Mouse (Mus musculus) embryo, embryonic 11 days (tissue): ENCODE measurements around the gene Wdr20rt.
"Not testable (repeated sequence)": the region's sequence is repeated elsewhere in the genome, so short reads cannot be mapped to it uniquely, and the experiment has no call there.

Experiments
- DNase-seq: peaks from one replicate; pipeline ENCODE4 v3.0.0-alpha.2; 2015

The Wdr20rt gene

DNA sequence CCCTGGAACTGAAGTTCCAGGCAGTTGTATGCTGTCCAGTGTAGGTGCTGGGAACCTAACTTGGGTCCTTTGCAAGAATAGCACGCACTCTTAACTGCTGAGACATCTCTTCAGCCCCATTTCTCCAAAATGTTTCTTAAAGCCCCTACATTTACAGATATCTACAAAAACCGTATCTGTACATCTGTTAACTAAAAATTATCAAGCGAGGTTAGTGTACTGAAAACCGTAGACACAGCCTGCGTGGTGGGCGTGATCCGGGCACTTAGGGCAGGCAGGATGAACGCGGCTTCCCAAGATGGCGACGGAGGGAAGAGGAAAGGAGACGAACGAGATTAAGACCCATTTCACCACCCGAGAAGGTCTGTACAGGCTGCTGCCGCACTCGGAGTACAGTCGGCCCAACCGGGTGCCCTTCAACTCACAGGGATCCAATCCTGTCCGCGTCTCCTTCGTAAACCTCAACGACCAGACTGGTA lies at the start of gene Wdr20rt:
Gene Wdr20rt, plus strand, starts transcription at position 51 of the 479 bp plus-strand sequence.
- DNase-seq: no peak

DNA sequence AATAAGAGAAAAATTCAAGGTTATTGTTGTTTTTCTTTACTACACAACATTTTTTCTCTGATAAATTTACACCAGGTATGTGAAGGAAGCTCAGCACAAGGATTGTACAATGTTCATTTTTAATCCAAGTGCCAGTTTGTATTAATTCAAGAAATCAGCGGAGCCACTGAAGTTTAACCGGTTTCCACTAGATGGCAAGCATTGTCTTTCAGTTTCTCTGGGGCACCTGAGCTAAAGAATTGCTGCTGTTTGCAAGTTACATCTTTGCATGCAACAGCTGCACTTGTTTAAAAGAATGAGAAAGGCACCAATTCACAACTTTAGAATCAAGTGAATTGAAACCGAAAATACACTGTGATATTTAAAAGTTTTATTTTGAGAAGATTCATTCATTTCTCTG lies 38.0 kb upstream of the Wdr20rt start:
- DNase-seq: peak; percentile 19

- DNase-seq: no peak
These were observed 36.1 kb upstream of the Wdr20rt start for GRCm38 (mm10) chr12:65189213-65189612.

DNA sequence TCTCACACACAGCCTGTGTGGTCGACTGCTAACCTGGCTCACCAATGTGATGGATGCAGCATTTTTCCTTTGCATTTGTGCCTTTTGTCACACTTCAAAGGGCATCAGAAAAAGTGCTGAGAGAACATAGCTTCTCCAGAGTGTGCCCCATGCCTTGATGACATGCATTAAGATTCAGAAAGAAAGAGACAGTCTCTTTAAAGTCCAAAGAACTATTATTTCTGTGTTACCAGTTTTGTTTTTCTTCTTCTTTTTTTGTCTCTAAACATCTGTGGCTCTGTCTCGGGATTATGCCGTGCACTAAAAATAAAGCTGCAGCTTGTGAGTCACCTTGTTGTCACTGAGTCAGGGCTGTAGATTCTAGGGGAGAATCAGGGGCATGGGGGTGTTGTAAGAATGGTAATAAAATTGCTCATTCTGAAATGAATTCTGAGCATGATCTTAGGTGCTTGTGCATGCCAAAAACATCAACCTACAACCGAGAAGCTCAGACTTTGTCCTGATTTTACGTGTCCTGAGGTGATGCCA lies 31.2 kb upstream of the Wdr20rt start:
- no peak for DNase-seq

GRCm38 (mm10) chr12:65201812-65202211 lies 23.5 kb upstream of the Wdr20rt start:
- DNase-seq: no peak

DNA sequence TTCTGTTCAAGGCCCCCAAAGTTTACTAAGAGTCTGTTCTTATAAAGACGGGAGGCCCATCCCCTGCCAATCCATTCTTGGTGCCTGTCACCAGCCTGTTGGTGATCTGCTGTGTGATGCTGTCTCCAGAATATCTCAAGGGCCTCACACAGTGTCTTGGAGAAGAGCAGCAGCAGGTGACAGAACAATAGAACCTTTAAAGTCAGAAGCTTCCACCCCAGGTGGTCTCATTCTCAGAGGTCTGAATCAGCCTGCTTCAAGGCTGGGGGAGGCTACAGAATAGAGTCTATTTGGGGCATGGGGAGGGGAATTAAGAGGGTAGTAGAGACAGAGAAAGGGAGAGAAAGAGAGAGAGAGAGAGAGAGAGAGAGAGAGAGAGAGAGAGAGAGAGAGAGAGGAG lies 18.9 kb upstream of the Wdr20rt start:
- DNase-seq: no peak

DNA sequence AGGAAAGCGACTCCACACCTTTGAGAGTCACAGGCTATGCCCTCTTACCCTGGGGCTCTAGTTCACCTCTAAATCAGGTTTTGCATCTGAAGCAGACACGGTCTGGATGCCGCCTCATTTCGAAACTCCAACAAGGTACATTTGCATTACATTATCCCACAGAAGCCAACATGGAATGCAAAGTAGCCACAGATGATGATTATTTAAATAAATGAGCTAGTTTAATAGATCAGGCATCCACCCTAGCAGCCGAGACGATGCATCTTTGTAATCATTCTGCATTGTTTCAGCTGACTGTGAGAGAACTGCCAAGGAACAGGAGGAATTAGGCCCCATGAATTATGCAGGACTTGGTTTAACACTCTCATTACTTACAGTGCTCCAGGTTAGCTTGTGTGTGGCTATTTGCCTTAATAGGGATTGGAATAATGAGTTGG lies 8.9 kb upstream of the Wdr20rt start:
- DNase-seq: no peak

GRCm38 (mm10) chr12:65228628-65229027 lies 3.3 kb downstream of the Wdr20rt start:
- no peak for DNase-seq

DNA sequence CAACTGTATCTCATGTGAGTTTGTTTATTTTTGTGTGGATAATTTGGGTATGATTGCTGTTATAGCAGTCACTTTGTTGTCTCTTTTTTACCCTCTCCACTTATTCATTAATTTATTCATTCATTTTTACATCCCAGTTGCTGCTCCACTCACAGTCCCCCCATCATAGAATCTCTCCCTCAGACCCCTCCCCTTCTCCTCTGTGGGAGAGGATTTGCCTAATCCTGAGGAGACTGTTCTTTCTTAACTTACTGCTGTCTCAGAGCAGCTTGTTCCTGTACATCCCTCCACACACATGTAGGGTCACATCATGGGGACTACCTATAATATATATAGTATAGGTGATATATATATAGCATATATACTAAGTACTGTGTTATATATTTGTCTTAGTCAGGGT lies 3.7 kb downstream of the Wdr20rt start:
- no peak for DNase-seq

DNA sequence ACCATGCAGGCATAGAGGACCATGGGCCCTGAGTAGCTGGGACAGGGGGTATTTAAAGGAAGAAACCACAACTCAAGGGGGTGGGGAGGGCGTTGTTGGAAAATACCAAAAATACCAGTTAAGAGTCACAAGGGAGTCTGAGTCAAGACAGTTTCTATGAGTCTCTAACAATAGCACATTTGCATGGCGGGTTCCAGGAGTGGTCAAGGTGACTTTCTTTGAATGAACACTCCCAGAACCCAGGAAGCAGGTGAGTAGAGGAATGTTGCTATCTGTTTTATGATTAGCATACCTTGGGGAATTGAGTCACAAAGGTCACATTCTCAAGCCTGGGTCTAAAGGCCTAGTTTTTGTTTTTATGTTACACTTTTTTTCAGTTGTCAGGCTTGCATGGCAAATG lies 7.5 kb downstream of the Wdr20rt start:
- not testable (repeated sequence) for DNase-seq

- DNase-seq: no peak
These were observed 24.9 kb downstream of the Wdr20rt start for GRCm38 (mm10) chr12:65250116-65250738.

DNA sequence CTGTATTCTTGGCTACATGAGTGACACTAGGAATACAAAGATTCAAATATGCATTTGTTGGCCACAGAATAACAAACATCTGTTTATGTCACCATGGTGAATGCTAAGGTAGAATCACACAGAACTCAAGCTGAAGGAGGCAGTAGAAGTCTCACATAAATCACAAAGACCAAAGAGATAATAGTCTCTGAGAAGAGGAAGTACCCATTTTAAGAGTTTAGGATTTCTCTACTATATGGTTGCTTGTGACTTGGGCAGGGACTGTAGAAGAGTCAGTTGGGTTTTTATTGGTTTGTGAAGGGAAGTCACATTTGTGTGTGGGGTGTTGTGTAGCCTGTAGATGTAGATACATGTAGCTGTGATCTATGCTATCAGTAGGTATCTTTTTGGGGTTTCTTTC lies 31.6 kb downstream of the Wdr20rt start:
- no peak for DNase-seq

- peak; percentile 46 for DNase-seq
These were observed 33.2 kb downstream of the Wdr20rt start for GRCm38 (mm10) chr12:65258212-65259138.

- no peak for DNase-seq
These were observed 34.1 kb downstream of the Wdr20rt start for GRCm38 (mm10) chr12:65259139-65260111.

DNA sequence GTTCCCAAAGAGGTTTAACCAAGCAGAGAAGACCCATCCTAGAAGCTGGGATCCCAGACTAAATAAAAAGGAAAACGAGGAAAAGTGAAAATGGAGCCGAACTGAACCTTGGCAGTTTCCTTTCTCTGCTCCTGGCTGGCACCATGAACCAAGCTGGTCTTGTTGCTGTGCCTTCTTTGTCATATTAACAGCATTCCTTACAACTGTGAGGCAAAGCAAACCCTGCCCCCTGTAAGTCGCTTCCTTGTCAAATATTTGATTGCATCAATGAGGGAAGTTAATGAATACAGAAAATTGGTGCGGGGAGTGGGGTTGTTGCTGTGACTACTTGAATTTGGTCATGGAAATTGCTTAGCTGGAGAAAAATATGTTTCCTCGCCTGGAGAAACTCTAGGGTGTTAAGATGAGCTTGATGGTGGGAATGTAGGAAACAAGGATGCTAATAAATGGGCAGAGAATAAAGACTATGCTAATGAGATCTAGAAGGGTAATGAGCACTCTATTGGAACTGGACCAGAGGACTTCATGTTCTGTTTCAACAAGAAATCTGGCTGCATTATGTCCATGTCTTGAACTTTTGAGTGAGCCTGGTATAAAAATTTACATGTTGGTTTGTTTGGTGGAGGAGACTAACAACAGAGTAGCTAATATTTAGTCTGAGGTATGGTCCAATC lies 43.1 kb downstream of the Wdr20rt start:
- no peak for DNase-seq

GRCm38 (mm10) chr12:65269406-65269805 lies 44.1 kb downstream of the Wdr20rt start:
- DNase-seq: no peak

- DNase-seq: peak; percentile 50
These were observed 48.5 kb downstream of the Wdr20rt start for GRCm38 (mm10) chr12:65273807-65274206.
